Mouse (Mus musculus): ENCODE data around the gene Gm10570.

DNA sequence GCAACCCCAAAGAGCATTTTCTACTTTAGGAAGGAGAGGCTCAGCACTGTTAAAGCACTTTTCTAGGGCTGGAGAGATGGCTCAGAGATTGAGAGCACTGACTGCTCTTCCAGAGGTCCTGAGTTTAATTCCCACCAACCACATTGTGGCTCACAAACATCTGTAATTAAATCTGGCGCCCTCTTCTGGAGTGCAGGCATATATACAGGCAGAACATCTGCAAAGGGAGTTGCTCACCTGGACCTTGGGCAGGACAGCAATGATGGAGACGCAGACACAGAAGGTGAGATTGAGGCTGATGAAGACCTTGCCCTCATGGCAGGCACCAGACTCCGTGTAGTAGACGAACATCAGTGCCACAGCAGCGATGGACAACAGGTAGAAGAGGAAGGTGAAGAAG is 48.1 kb downstream of the Gm10570 start:
- TF ChIP-seq CTCF (conservative IDR thresholded peaks at IDR 0.05 in 1 of 2, IDR thresholded peaks at IDR 0.05 in 1 of 2; ENCODE audit: low read depth in 2 of 2, low read length in 2 of 2), result peak in 1 of 2 experiments; percentile 53; a peak in 3 of 4 replicates
- no peak for TF ChIP-seq KAT2A (IDR thresholded peaks at IDR 0.05; ENCODE audit: insufficient replicate concordance, low read length)
- TF ChIP-seq EP300 (IDR thresholded peaks at IDR 0.05; ENCODE audit: low read length), result no peak
- TF ChIP-seq MXI1 (IDR thresholded peaks at IDR 0.05; ENCODE audit: low read depth, low read length), result no peak
